Mouse (Mus musculus): ENCODE results near the gene Aim2. TPM values are rescaled to one million over a fixed set of nuclear protein-coding genes. Genes with fewer than 3 reads are reported as not detected.

Aim2 gene
- polyA plus RNA-seq, 2 experiments = 3.3 to 4.4 TPM

DNA sequence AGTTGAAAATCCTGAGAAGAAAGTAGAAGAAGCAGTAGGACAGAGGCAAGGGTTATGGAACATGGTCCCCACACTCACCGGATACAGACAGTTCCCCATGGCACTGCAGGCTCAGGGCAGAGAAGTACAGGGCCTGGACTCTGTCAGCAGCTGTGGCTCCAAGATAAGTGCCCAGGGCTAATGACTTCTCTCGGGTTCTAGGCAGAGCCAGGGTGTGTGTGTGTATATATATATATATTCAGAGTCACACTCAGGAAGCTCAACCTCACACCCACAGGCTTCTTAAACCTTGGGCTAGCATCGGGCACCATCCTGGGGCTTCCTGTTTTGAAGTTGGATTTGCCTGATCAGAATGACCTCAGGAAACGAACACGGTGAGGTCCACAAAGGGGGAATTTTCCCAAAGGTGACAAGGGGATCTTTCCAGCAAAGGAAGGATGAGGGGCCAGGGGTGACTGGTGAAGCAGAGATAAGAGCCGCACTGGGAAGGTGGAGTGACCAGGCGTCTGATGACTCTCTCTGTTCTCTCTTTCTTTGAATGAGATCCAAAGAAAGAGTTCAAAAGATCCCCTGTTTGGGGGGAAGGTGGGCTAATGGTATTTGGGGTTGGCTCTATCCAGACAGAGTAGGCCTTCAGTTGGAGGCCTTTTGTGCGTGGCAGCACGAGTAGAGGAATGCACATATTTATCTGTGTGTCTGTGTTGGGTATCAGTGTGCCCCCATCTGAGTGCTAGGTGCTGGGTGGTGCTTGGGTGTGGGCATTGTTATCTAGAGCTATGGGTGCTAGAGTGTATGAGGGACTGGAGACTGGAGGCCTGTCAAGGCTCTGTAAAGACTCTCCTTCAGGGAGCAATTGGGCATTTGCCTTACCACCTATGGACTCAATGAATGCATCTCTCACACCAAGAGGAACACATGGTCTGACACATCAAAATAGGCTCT lies 17.1 kb upstream of the Aim2 start, which contains the start of gene Ackr1:
TSS of gene Ackr1 (minus strand) at position 439 of the 942 bp plus-strand sequence.
- peaks cover 39 to 57% of the 10 kb centered on the region in 2 experiments for H3K4me1 ChIP-seq (replicated peaks; ENCODE audit: control insufficient read depth in 2 of 2, insufficient read depth in 2 of 2, low read length in 1 of 2)
- H3K4me2 ChIP-seq (ENCODE audit: low read depth) = peak within 1 kb of the TSS; percentile 88
- H3K9me3 ChIP-seq (ENCODE audit: control insufficient read depth, low read length) = no peaks in the 10 kb centered on the region
- peak within 1 kb of the TSS; percentile 81 to 94 for H3K4me3 ChIP-seq (ENCODE audit: insufficient read depth in 1 of 2, low read depth in 2 of 2, low read length in 2 of 2)
- H3K27ac ChIP-seq = peak within 1 kb of the TSS; percentile 99
- peaks cover 8% of the 10 kb centered on the region for H3K36me3 ChIP-seq (replicated peaks; ENCODE audit: control insufficient read depth, insufficient read depth, low read depth)
- TF ChIP-seq EP300 (IDR thresholded peaks at IDR 0.05; ENCODE audit: low read depth) (peak; percentile 80), CTCF (IDR thresholded peaks at IDR 0.05; ENCODE audit: low read depth) (no peak)
- DNase-seq (ENCODE audit: low read depth in 3 of 3, low spot score in 3 of 3) = peak; percentile 80 to 85 (median 84)
- no peaks in the 10 kb centered on the region for H3K27me3 ChIP-seq (ENCODE audit: control insufficient read depth, insufficient read depth, low read length)
- WGBS (ENCODE audit: insufficient replicate concordance) = 9% methylated on average over 9 of the region's 9 CpGs
- peak within 1 kb of the TSS; percentile 96 for H3K9ac ChIP-seq (replicated peaks)
- ATAC-seq (ENCODE audit: insufficient read depth) = peak; percentile 89

DNA sequence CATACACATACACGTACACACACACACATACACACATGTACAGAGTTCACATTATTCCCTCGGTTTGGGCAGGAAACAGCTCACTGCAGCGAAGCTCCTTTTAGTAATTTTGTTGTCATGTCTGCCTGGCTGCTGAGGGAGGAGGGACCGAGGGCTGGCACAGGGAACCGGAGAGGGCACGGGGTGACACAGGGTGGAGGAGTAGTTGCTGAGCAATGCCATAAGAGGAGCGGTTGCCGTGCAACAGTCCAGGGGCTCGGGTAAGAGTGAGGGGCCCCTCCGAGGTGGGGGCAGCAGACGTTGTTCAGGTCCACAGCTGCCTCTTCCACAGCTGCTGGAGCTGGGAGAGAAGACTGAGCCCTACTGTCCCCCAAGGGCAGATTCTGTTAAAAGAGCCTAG lies 14.8 kb upstream of the Aim2 start:
- Histone ChIP-seq H3K27ac (peak overlapping the region; percentile 99), H3K4me1 (replicated peaks; ENCODE audit: control insufficient read depth in 2 of 2, insufficient read depth in 2 of 2, low read length in 1 of 2) (peaks cover 36 to 51% of the 10 kb centered on the region in 2 experiments), H3K9me3 (ENCODE audit: control insufficient read depth, low read length) (no peaks in the 10 kb centered on the region), H3K4me3 (ENCODE audit: insufficient read depth in 1 of 2, low read depth in 2 of 2, low read length in 2 of 2) (no peak overlapping the region; a peak in 1 of 4 replicates), H3K36me3 (replicated peaks; ENCODE audit: control insufficient read depth, insufficient read depth, low read depth) (peaks cover 8% of the 10 kb centered on the region), H3K27me3 (ENCODE audit: control insufficient read depth, insufficient read depth, low read length) (no peaks in the 10 kb centered on the region), H3K4me2 (ENCODE audit: low read depth) (peak overlapping the region; percentile 46), H3K9ac (replicated peaks) (peak overlapping the region; percentile 40)
- DNase-seq (ENCODE audit: low read depth in 3 of 3, low spot score in 3 of 3) (no peak), ATAC-seq (ENCODE audit: insufficient read depth) (no peak)
- WGBS (ENCODE audit: insufficient replicate concordance) = 65% methylated on average over 11 of the region's 11 CpGs
- no peak for TF ChIP-seq CTCF (IDR thresholded peaks at IDR 0.05; ENCODE audit: low read depth)
- TF ChIP-seq EP300 (IDR thresholded peaks at IDR 0.05; ENCODE audit: low read depth) = no peak

DNA sequence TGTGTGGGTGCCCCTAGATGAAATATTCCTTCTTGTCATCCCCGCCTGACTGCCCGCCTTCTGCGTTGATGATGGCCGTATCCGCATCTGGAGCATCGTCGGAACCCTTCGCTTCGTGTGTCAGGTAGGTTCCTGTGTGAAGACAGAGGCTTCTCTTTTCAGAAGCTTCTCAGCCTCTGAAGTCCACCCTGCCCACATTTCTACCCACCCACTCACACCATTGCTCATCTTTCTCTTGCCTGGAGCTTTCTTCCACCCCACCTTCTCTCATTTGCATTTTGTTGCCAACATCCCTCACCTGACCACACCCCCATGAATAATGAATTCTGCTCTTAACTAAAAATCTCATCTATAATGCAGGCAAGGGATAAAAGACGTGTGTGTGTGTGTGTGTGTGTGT lies 13.7 kb upstream of the Aim2 start:
- Histone ChIP-seq H3K9ac (replicated peaks) (no peak overlapping the region), H3K27me3 (ENCODE audit: control insufficient read depth, insufficient read depth, low read length) (no peaks in the 10 kb centered on the region), H3K9me3 (ENCODE audit: control insufficient read depth, low read length) (no peaks in the 10 kb centered on the region), H3K36me3 (replicated peaks; ENCODE audit: control insufficient read depth, insufficient read depth, low read depth) (no peaks in the 10 kb centered on the region; the same call in 1 of the 2 replicates), H3K4me2 (ENCODE audit: low read depth) (no peak overlapping the region), H3K4me1 (replicated peaks; ENCODE audit: control insufficient read depth in 2 of 2, insufficient read depth in 2 of 2, low read length in 1 of 2) (peaks cover 36 to 48% of the 10 kb centered on the region in 2 experiments), H3K4me3 (ENCODE audit: insufficient read depth in 1 of 2, low read depth in 2 of 2, low read length in 2 of 2) (no peak overlapping the region), H3K27ac (no peak overlapping the region)
- TF ChIP-seq CTCF (IDR thresholded peaks at IDR 0.05; ENCODE audit: low read depth) (no peak), EP300 (IDR thresholded peaks at IDR 0.05; ENCODE audit: low read depth) (no peak)
- WGBS (ENCODE audit: insufficient replicate concordance) = 94% methylated on average over 10 of the region's 10 CpGs
- ATAC-seq (ENCODE audit: insufficient read depth) (no peak), DNase-seq (ENCODE audit: low read depth in 3 of 3, low spot score in 3 of 3) (no peak)

DNA sequence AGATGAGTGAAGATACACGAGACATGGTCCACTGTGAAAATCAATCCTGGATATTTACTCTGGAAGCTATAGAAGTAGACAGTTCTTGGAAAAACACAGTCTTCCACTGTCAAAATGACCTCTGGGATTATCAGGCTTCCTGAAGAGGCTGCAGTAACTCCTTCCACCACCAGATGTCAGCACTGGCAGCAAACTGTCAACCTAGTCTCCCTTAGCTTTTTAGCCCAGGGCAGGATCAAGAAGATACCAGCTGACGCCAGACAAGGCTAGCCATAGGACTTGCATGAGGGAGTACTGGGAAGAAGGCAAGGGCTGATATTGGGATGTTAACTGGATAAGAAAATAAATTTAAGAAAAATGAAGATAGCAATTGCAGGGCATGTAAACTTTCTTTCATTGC lies 11.1 kb upstream of the Aim2 start:
- DNase-seq (ENCODE audit: low read depth in 3 of 3, low spot score in 3 of 3) = peak; percentile 60 to 67 (median 64)
- H3K4me2 ChIP-seq (ENCODE audit: low read depth) = no peak overlapping the region
- TF ChIP-seq EP300 (IDR thresholded peaks at IDR 0.05; ENCODE audit: low read depth) (peak; percentile 11; the same call in 1 of the 2 replicates), CTCF (IDR thresholded peaks at IDR 0.05; ENCODE audit: low read depth) (peak; percentile 98)
- peaks cover 30 to 32% of the 10 kb centered on the region in 2 experiments for H3K4me1 ChIP-seq (replicated peaks; ENCODE audit: control insufficient read depth in 2 of 2, insufficient read depth in 2 of 2, low read length in 1 of 2)
- H3K27ac ChIP-seq = no peak overlapping the region
- H3K9me3 ChIP-seq (ENCODE audit: control insufficient read depth, low read length) = no peaks in the 10 kb centered on the region
- ATAC-seq (ENCODE audit: insufficient read depth) = peak; percentile 48
- whole genome bisulfite sequencing (ENCODE audit: insufficient replicate concordance) = 4% methylated on average over 2 of the region's 2 CpGs
- H3K4me3 ChIP-seq (ENCODE audit: insufficient read depth in 1 of 2, low read depth in 2 of 2, low read length in 2 of 2) = no peak overlapping the region
- H3K9ac ChIP-seq (replicated peaks) = no peak overlapping the region
- H3K36me3 ChIP-seq (replicated peaks; ENCODE audit: control insufficient read depth, insufficient read depth, low read depth) = no peaks in the 10 kb centered on the region
- no peaks in the 10 kb centered on the region for H3K27me3 ChIP-seq (ENCODE audit: control insufficient read depth, insufficient read depth, low read length)

DNA sequence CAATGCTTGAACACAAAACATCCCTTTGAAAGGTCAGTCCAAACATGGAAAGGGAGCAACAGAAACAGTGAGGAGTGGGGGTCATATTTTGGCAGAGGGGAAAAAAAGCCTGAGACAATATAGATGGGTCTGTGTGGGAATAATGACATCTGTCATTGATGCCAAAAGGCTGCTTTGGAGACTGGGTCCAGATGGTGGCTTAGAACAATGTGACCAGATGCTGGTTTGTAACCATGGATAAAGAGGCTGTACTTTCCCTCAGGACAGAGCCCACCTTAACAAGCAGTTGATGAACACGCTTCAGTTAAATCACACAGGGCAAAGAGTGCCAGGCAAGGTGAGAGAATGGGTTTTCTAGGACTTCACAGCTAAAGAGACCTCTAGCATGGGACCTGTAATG lies 8.3 kb upstream of the Aim2 start:
- Histone ChIP-seq H3K4me3 (ENCODE audit: insufficient read depth in 1 of 2, low read depth in 2 of 2, low read length in 2 of 2) (no peak overlapping the region), H3K36me3 (replicated peaks; ENCODE audit: control insufficient read depth, insufficient read depth, low read depth) (no peaks in the 10 kb centered on the region), H3K4me1 (replicated peaks; ENCODE audit: control insufficient read depth in 2 of 2, insufficient read depth in 2 of 2, low read length in 1 of 2) (peaks cover 18 to 28% of the 10 kb centered on the region in 2 experiments), H3K27ac (no peak overlapping the region), H3K9me3 (ENCODE audit: control insufficient read depth, low read length) (no peaks in the 10 kb centered on the region), H3K4me2 (ENCODE audit: low read depth) (no peak overlapping the region), H3K9ac (replicated peaks) (no peak overlapping the region), H3K27me3 (ENCODE audit: control insufficient read depth, insufficient read depth, low read length) (no peaks in the 10 kb centered on the region)
- ATAC-seq (ENCODE audit: insufficient read depth) (no peak), DNase-seq (ENCODE audit: low read depth in 3 of 3, low spot score in 3 of 3) (no peak)
- 77% methylated on average over 1 of the region's 1 CpGs for WGBS (ENCODE audit: insufficient replicate concordance)
- TF ChIP-seq CTCF (IDR thresholded peaks at IDR 0.05; ENCODE audit: low read depth) (no peak), EP300 (IDR thresholded peaks at IDR 0.05; ENCODE audit: low read depth) (no peak)
